Mouse (Mus musculus) thymus, adult 2 months (tissue): ENCODE results near the gene Vamp8. TPM values are rescaled to one million over a fixed set of nuclear protein-coding genes. Genes with fewer than 3 reads are reported as not detected.
A peak's percentile ranks its signal among the peaks of the same experiment; 100 is the strongest.

Experiments
- DNase-seq: peaks from one replicate; pipeline ENCODE4 v3.0.0; 2021
- H3K27ac ChIP-seq: fragments of 200-500 bp; 2 replicates; pipeline ENCODE4 v1.5.1; 2012; ENCODE audit warnings: low read length, control low read depth; ENCODE audit not compliant: control insufficient read depth, insufficient read depth
- H3K27me3 ChIP-seq: fragments of 200-500 bp; 2 replicates; pipeline ENCODE4 v1.6.1; 2012; ENCODE audit warnings: mild to moderate bottlenecking, low read length, moderate library complexity, mixed read lengths; ENCODE audit not compliant: control insufficient read depth, insufficient read depth
- H3K36me3 ChIP-seq: fragments of 200-500 bp; 2 replicates; pipeline ENCODE4 v1.6.1; 2012; ENCODE audit warnings: mild to moderate bottlenecking, low read length, moderate library complexity; ENCODE audit not compliant: control insufficient read depth, insufficient read depth
- H3K4me1 ChIP-seq: fragments of 200-500 bp; replicated peaks from 2 replicates; pipeline ENCODE4 v1.6.1; 2012; ENCODE audit warnings: low read length; ENCODE audit not compliant: control insufficient read depth, insufficient read depth
- H3K4me3 ChIP-seq: fragments of 200-500 bp; 2 replicates; pipeline ENCODE4 v1.5.1; 2012; ENCODE audit warnings: mild to moderate bottlenecking, low read length, control low read depth, moderate library complexity; ENCODE audit not compliant: control insufficient read depth, insufficient read depth
- CTCF ChIP-seq: fragments of 200-500 bp; IDR thresholded peaks from 2 replicates; pipeline ENCODE4 v1.5.1; 2012; ENCODE audit warnings: mild to moderate bottlenecking, control low read depth, low read length, moderate library complexity, borderline replicate concordance; ENCODE audit not compliant: control insufficient read depth, poor library complexity, insufficient read depth; ENCODE audit errors: extremely low read depth
- POLR2A ChIP-seq: fragments of 200-500 bp; IDR thresholded peaks from 2 replicates; pipeline ENCODE4 v1.6.1; 2012; ENCODE audit warnings: mild to moderate bottlenecking, low read length, control low read depth, moderate library complexity; ENCODE audit not compliant: control insufficient read depth, poor library complexity, insufficient read depth; ENCODE audit errors: extremely low read depth
- WGBS: fragments of 180-500 bp; shearing (Covaris S2); methylation state at CpG from one replicate; pipeline ENCODE4 v1.1.7; 2018; 5-methylcytosine and 5-hydroxymethylcytosine counted together
- polyA plus RNA-seq: library from polyadenylated mRNA; depleted of rRNA; stranded (reverse); fragments of >200 nt; gene quantifications from 2 replicates; pipeline ENCODE4 v1.2.3, GENCODE M21; 2012

Gene Vamp8
- polyA plus RNA-seq, 1 experiment = 149 TPM

GRCm38 (mm10) chr6:72401875-72402274, 11.4 kb upstream of the Vamp8 start:
- DNase-seq = peak; percentile 79
- TF ChIP-seq CTCF (no peak), POLR2A (no peak)
- no peak overlapping the region for H3K27ac ChIP-seq
- no peaks in the 10 kb centered on the region for H3K4me1 ChIP-seq
- H3K27me3 ChIP-seq = no peaks in the 10 kb centered on the region
- H3K4me3 ChIP-seq = no peak overlapping the region
- 21% methylated on average over 7 of the region's 7 CpGs for WGBS
- H3K36me3 ChIP-seq = no peaks in the 10 kb centered on the region

DNA sequence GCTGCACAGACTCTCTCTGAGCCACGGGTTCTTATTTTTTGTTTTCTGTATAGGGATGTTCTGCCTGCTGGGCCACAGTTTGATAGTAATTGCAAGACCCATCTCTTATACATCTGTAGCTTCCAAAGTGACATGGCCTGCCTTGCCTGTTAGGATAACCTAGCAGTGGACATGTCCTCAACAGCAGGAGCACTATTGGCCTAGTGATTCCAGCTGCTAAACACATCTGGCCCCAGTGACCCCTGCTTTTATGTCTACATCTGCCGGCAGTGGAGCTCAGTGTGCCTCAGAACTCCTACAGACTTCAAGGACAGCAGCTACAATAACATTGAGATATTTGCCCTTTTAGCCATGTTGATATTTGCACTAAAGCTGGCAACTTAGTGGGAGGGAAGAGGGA, 9.5 kb upstream of the Vamp8 start:
- WGBS = 97% methylated on average over 2 of the region's 2 CpGs
- Histone ChIP-seq H3K27me3 (no peaks in the 10 kb centered on the region), H3K4me1 (no peaks in the 10 kb centered on the region), H3K27ac (no peak overlapping the region), H3K4me3 (no peak overlapping the region), H3K36me3 (no peaks in the 10 kb centered on the region)
- TF ChIP-seq CTCF (no peak), POLR2A (no peak)
- no peak for DNase-seq

DNA sequence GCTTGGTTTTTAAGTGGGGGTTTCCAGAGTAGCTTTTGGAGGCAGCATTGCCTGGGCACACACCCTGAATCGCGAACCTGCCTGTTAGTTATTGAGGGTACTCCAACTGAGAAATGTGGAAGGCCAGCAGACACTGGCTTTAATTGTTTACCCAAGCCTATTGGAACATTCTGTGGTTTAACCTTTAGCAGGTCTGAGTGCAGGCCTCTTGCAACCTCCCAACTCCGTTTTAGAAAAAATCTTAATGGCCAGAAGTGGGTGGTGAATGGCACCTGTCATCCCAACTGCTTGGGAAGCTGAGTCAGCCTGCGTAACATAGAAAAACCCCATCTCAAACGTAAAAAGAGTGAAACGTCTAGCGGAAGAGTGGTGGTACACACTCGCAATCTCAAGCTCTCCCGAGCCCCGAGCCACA, 6.3 kb upstream of the Vamp8 start:
- TF ChIP-seq CTCF = no peak
- TF ChIP-seq POLR2A = no peak
- Histone ChIP-seq H3K4me1 (no peaks in the 10 kb centered on the region), H3K4me3 (no peak overlapping the region), H3K27me3 (no peaks in the 10 kb centered on the region), H3K36me3 (no peaks in the 10 kb centered on the region), H3K27ac (no peak overlapping the region)
- DNase-seq = no peak
- WGBS = 91% methylated on average over 10 of the region's 10 CpGs

GRCm38 (mm10) chr6:72392341-72392740, 1.8 kb upstream of the Vamp8 start:
- 95% methylated on average over 5 of the region's 5 CpGs for WGBS
- Histone ChIP-seq H3K4me1 (peaks cover 15% of the 10 kb centered on the region), H3K4me3 (no peak overlapping the region), H3K27ac (no peak overlapping the region), H3K27me3 (no peaks in the 10 kb centered on the region), H3K36me3 (no peaks in the 10 kb centered on the region)
- no peak for DNase-seq
- TF ChIP-seq POLR2A = no peak
- no peak for TF ChIP-seq CTCF

DNA sequence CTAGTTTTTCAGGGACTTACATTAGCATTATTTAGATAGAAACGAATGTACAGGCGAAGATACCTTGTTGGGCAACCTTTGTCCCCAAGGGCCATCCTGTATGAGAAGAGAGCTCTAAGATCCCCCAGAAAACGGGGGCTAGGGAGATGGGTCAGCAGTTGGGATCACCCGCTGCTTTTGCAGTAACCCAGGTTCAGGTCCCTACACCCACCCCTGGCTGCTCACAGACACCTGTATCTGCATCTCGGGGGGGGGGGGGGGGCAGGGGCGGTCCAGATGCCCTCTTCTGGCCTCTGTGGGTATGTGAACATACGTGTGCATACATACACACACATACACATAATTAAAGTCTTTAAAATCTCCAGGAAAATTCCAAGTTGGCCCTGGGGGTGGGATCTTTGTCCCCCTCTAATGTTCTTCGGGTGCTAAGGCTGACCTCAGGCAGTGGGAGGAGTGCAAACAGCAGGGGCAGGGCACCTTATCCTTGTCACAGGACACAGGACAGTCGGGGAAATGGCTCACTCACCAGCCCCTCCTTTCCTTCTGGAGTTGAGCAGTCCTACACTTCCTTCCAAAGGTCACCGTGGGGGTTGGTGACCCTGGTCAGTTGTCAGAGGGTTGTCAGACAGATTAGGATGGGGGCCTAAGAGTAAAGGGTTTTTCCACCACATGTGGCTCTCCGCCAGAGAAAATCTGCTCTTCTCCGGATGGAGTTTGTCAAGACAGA, 455 bp upstream of the Vamp8 start:
- peak overlapping the region; percentile 72; the same call in 1 of the 2 replicates for H3K4me3 ChIP-seq

GRCm38 (mm10) chr6:72389471-72389940, 997 bp downstream of the Vamp8 start:
- Histone ChIP-seq H3K4me1 (peaks cover 15% of the 10 kb centered on the region), H3K4me3 (peak overlapping the region; percentile 72), H3K27ac (peak overlapping the region; percentile 43; the same call in 1 of the 2 replicates), H3K27me3 (no peaks in the 10 kb centered on the region), H3K36me3 (peaks cover 3% of the 10 kb centered on the region; the same call in 1 of the 2 replicates)
- TF ChIP-seq POLR2A (peak; percentile 7; the same call in 1 of the 2 replicates), CTCF (no peak)
- peak; percentile 31 for DNase-seq
- whole genome bisulfite sequencing = 8% methylated on average over 13 of the region's 13 CpGs

More for the DNA sequence above, 455 bp upstream of the Vamp8 start:
- TF ChIP-seq CTCF (no peak), POLR2A (no peak)
- Histone ChIP-seq H3K27me3 (no peaks in the 10 kb centered on the region), H3K4me1 (peaks cover 15% of the 10 kb centered on the region), H3K36me3 (no peaks in the 10 kb centered on the region), H3K27ac (peak overlapping the region; percentile 43)
- DNase-seq = no peak
- 47% methylated on average over 12 of the region's 12 CpGs for WGBS
